Mouse (Mus musculus) layer of hippocampus, adult 9-10 months (tissue): ENCODE measurements around the gene Gm8978.
A peak's percentile ranks its signal among the peaks of the same experiment; 100 is the strongest.
"Not testable (repeated sequence)": the region's sequence is repeated elsewhere in the genome, so short reads cannot be mapped to it uniquely, and the experiment has no call there.

Experiments
- DNase-seq: peaks from one replicate; pipeline ENCODE4 v3.0.0; 2022; ENCODE audit warnings: low spot score

Gm8978 gene

DNA sequence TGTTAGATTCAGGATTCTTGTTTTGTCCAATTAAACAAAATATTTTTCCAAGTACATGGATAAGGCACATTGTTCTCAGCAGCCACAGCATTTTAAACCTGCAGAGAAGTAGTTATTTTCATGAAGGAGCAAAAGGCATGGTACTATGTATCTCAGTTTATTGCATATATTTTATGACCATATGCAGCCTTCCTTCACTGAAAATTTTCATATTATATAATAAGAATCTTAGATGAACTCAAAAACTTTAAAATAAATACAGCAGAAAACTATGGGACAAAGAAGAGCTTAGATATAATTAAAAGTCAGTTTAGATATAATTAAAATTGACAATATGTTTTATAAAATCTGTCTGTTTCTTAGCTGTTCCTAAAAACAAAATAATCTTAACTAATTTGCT is at the start of gene Gm8978:
TSS of gene Gm8978 (minus strand) at position 101 of the 400 bp plus-strand sequence.
- DNase-seq = not testable (repeated sequence)

DNA sequence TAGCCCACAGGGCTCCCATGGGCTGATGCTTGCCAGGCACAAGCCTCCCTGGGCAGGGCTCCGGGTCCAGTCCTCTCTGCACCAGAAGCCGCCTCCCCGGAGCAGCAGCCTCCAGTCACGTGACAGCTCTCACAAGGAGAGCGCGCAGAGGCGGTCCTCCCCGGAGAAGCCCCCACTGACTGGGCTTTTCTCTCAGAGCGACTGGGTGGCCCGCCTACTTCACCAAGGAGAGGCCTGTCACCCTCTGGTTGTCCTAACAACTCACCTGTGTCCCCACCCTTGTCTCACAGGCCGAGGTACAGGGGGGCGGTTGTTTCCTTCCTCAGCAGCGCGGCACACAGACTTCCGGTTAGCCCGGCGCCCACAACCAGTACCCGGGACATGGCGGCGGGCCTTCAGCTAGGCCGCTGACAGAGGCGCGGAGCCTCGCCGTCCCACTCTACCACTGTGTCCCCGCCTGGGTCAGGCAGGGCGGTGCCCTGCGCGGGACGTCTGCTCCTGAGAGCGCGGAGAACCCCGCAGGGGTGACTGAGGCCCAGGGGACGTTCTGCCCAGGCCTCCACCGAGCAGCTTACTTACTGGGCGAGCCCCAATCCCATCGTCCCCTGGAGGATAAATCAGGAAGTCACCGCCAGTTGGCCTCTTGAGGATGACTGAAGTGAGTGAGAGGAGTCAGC is 35.3 kb downstream of the Gm8978 start:
- peak; percentile 26 for DNase-seq

DNA sequence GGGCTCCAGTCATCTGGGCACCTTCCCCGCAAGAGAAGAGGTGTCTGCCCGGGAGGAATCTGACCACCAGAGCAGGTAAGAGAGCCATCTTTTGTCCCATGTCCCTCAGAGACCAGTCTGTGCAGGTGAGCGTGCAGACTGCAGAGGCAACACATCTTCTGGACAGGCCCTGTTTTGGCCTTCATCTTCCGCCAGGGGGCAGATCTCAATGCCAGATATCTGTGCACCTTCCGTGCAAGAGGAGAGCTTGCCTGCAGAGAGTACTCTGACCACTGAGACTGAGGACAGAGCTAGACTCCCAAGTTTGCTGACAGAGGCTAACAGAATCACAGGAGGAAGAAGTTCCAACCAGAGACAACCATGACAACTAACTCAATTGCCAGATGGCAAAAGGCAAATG is 56.5 kb downstream of the Gm8978 start:
- not testable (repeated sequence) for DNase-seq
